In genomic region chr4:40051848-40052247, GRCm38 (mm10) we compare ENCODE assay signal across 28 mouse cellular contexts.
"Had no signal": no experiment of that assay in that cellular context is flagged by ENCODE, and none has a peak within 500 bp of the region (broad histone marks: within the 10 kb centered on the region; RNA-seq: fewer than 3 reads in every experiment).

No protein-coding gene starts in this region.

- H3K4me3 ChIP-seq: gastrocnemius, adult 2 months; heart, adult 2 months; heart, embryonic 13.5 days; heart, embryonic 15.5 days; hindbrain, embryonic 10.5 days; hindbrain, embryonic 12.5 days; intestine, embryonic 15.5 days; layer of hippocampus, adult 2 months; left cerebral cortex, adult 2 months; limb, embryonic 10.5 days; limb, embryonic 12.5 days; liver, embryonic 13.5 days; liver, embryonic 15.5 days had no signal

- H3K27me3 ChIP-seq: heart, embryonic 13.5 days; heart, embryonic 15.5 days; hindbrain, embryonic 12.5 days; intestine, embryonic 15.5 days; limb, embryonic 12.5 days; liver, embryonic 13.5 days; liver, embryonic 15.5 days had no signal

- H3K36me3 ChIP-seq: heart, embryonic 13.5 days; heart, embryonic 15.5 days; hindbrain, embryonic 10.5 days; hindbrain, embryonic 12.5 days; intestine, embryonic 15.5 days; limb, embryonic 10.5 days; limb, embryonic 12.5 days; liver, embryonic 13.5 days; liver, embryonic 15.5 days had no signal

- H3K4me1 ChIP-seq: heart, embryonic 13.5 days; heart, embryonic 15.5 days; hindbrain, embryonic 10.5 days; hindbrain, embryonic 12.5 days; intestine, embryonic 15.5 days; limb, embryonic 10.5 days; liver, embryonic 13.5 days; liver, embryonic 15.5 days had no signal

- DNase-seq: gastrocnemius, adult 2 months; gastrocnemius, postnatal 10 days; gastrocnemius, postnatal 25 days; heart, adult 2 months; heart, postnatal 14 days; heart, postnatal 4 days; kidney, adult 8-10 months; kidney, postnatal 10 days; kidney, postnatal 36 days; liver; liver, embryonic 13.5 days; liver, postnatal 0 days had no signal

- H3K9ac ChIP-seq: heart, embryonic 13.5 days; heart, embryonic 15.5 days; hindbrain, embryonic 12.5 days; hindbrain, embryonic 14.5 days; intestine, embryonic 15.5 days; limb, embryonic 12.5 days; liver, embryonic 13.5 days; liver, embryonic 15.5 days; liver, postnatal 0 days had no signal

- H3K27ac ChIP-seq: gastrocnemius, adult 2 months; heart, adult 2 months; heart, embryonic 13.5 days; heart, embryonic 15.5 days; hindbrain, embryonic 10.5 days; hindbrain, embryonic 12.5 days; hindbrain, embryonic 14.5 days; intestine, embryonic 15.5 days; layer of hippocampus, adult 2 months; left cerebral cortex, adult 2 months; limb, embryonic 10.5 days; limb, embryonic 12.5 days; liver, embryonic 13.5 days; liver, embryonic 15.5 days had no signal

- H3K9me3 ChIP-seq: heart, embryonic 13.5 days; heart, embryonic 15.5 days; hindbrain, embryonic 12.5 days; intestine, embryonic 15.5 days; limb, embryonic 10.5 days; limb, embryonic 12.5 days; liver, embryonic 13.5 days; liver, embryonic 15.5 days had no signal

- H3K4me2 ChIP-seq: heart, embryonic 11.5 days; heart, embryonic 13.5 days; heart, embryonic 15.5 days; hindbrain, embryonic 12.5 days; hindbrain, embryonic 14.5 days; intestine, embryonic 15.5 days; limb, embryonic 12.5 days; liver, embryonic 11.5 days; liver, embryonic 13.5 days; liver, embryonic 15.5 days had no signal

- ATAC-seq: hindbrain, embryonic 16.5 days; inflammation-experienced regulatory T-cells, adult 6 months; intestine, embryonic 15.5 days; intestine, postnatal 0 days; liver, postnatal 0 days had no signal
